Mouse (Mus musculus) cerebellum, adult 9-11 months (tissue): ENCODE data around the gene Cep128.

Source experiments
- DNase-seq: peaks from one replicate; pipeline ENCODE4 v3.0.0; 2022

The Cep128 gene

GRCm38 (mm10) chr12:91171613-91172012, 212.6 kb downstream of the Cep128 start:
- DNase-seq: no peak

DNA sequence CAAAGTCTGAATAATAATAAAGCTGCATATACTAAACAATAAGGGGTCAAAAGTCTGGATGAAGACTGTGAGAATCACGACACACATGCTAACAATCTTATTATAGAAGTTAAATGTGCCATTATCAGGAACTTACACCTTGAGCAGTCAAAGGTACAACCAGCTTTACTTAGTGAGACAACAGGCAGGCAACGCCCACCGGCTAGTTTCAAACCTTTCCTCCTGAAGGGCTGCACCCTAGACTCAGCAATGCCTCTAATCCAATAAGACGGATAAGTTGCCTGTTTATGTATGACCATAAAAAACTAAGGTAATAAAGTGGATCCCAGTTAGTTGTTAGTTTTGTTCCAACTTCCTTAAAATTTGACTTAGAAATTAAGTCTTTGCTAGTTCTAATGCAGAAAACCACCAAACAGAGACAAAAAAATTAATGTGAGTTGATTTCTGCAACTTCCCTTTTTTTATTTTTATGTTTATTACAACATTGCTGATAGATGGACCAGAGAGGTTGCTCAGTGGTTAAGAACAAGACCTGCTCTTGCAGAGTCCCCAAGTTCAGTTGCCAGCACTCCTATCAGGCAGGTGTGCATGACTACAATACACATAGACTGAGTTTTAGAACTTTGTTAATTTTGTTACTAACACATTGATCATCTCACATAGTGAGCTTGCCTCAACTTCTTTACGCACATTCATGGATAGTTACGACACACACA, 223.0 kb downstream of the Cep128 start:
- DNase-seq: no peak

DNA sequence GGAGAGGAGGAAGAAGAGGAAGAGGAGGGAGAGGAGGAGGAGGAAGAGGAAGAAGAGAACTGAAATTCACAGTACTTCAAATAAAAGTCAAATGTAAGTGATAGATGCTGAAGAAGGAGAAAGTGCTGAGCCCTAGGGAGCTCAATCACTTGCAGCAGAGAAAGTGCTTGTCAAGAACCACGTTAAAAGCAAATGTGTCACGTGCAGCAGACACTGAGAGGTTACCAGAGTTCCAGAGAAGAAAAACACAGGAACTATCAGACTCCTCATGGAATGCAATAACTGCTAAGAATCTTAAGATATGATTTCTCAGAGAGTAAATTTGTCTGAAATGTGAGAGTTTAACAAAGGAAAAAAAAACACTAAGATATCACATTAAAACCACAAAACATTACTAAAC, 225.7 kb downstream of the Cep128 start:
- no peak for DNase-seq

- DNase-seq: no peak
Measured at GRCm38 (mm10) chr12:91154052-91154451, 230.2 kb downstream of the Cep128 start.

GRCm38 (mm10) chr12:91149152-91149551, 235.1 kb downstream of the Cep128 start:
- no peak for DNase-seq

DNA sequence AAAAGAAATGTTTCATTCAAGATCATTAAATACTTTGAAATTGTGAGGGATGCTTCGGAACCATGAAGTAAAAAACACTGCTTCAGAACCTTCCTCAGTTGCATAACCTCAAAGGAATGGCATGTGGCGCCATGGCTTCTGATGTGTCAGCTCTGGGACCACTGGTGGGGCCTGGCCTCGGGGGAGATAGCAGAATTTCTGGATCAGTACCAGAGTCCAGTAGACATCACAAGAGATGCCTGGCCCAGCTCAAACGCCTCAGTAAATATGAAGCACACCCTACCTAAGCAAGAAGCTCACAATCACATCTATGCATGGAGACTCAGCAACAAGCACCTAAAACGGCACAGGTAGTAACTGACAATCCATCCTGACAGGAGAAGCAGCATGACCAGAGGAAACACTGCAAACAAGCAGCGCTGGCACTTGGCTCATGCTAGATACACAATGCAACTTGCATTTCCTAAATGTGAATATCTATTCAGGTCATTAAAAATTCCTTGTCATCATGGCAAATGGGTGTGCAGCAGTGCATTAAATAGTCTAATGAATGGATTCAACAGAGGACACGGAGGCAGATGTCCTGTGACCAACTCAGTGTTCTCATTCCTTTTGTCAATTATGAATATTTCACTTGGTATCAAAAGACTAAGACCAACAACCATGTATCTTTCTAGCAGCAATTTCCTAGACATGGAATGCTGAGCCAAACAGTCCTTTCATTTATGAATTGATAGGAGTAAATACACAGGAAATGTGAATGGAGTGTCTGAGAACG, 249.3 kb downstream of the Cep128 start:
- no peak for DNase-seq

DNA sequence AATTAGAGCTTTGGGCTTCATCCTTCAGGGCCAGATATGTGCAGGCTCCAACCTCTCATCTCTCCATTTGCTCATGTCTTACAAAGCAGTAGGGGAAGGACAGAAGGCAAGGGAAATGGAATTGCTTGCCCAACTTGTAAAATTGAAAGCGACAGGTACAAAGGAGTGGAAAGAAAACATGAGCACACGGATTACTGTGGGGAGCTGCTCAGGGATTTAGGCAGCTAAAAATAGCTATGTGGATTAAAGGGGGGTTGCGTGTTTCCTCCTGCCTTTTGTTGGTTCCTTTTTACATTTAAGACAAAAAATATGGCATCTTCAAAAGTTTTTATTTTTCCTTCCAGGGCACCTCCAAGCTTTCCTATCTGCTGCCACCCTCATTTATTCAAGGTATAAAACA, 269.2 kb downstream of the Cep128 start:
- no peak for DNase-seq

- no peak for DNase-seq
Measured at GRCm38 (mm10) chr12:91103316-91103715, 280.9 kb downstream of the Cep128 start.

GRCm38 (mm10) chr12:91097869-91098268, 286.3 kb downstream of the Cep128 start:
- DNase-seq: no peak

DNA sequence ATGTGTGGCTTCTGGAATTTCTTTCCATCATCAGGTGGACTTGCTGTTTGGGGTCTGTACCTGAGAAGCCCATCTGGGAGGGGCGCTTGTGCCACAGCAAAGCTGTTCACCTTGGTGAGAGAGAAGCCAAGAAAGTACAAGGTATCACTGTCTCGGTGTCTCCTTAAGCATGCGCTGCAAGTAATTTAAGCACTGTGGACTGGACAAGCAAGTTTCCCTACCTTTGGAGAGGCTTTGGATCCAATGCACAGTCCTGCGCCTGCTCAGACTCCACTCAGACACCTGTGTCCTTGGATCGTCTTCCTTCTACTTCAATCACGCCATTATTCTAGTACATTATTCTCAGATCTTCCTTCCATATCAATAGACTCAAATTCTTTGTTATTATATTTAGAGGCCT, 288.0 kb downstream of the Cep128 start:
- no peak for DNase-seq

- peak; percentile 56 for DNase-seq
Measured at GRCm38 (mm10) chr12:91088271-91088670, 295.9 kb downstream of the Cep128 start.

DNA sequence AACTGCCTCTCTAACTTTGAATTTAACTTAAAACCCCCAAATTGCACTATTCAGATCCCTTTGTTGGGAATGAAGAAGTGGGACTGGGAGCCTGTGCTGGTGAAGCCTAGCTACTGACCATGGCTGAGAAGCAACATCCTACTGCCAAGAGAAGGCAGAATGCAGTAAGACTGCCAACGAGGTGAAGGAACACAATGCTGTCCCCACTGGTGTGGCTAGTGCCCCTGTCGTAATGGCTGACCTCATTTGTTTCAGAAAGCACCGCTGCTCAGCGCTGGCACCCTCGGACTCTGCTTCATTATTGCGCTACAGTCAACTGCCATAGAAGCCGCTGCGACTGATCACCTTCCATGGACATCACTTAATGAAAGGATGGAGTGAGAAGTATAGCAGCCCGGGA, 298.2 kb downstream of the Cep128 start:
- DNase-seq: no peak

- DNase-seq: no peak
Measured at GRCm38 (mm10) chr12:91075600-91075999, 308.6 kb downstream of the Cep128 start.

DNA sequence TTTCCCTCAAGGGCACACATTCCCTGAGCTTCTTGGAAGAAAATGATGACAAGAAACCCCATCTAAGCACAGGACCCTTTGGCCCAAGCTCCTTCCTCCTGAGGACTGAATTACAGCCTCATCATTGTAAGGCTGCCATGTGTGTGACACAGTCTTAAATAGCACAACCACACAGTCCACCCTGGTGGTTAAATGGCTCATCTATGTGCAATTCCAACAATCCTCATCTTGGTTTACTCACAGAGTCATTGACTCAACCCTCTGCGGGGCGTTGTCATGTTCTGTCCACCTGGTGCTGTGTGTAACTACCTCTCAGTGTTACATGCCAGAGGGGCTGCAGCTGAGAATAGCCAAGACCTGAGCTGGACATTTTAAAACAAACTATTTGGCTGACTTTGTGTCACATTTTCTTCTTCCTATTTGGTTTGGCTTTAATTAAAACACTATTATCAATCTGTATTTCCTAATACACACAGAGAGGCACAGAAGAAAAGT, 313.6 kb downstream of the Cep128 start:
- no peak for DNase-seq

- DNase-seq: no peak
Measured at GRCm38 (mm10) chr12:91067083-91067441, 317.1 kb downstream of the Cep128 start.

DNA sequence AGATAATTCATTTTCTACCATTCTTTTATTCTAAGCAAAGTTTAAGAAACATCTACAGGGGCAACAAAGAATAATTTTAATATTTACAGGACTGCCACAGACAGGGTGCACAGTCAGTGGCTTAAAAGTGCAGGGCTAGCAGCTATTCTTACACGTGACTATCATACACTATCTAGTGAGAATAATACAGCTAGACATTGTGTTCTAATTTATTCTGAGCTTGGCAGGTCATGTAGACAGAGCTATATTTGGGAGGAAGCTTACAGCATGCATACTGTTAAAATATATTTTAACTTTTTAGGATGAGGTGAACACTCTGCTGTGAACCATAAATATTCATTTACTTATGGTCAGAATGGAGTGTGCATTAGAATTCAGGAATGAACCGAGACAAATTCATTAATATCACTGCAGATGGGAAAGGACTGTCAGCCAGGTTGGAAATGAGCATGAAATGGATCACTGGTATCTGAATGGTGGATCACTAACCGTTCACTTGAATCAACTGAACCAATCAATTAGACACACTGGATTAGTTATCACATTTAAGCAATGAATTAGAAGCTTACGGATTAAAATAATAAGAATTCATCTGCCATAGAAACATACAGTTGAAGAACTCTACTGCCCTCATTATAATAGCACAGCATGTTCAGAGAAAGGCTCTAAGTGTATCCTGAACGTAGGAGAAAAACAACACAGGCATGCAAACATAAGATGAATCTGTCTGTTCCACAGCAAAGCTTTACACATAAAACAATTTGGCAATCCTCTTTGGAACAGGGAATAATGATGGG, 317.7 kb downstream of the Cep128 start:
- no peak for DNase-seq

GRCm38 (mm10) chr12:91065423-91065822, 318.8 kb downstream of the Cep128 start:
- no peak for DNase-seq

DNA sequence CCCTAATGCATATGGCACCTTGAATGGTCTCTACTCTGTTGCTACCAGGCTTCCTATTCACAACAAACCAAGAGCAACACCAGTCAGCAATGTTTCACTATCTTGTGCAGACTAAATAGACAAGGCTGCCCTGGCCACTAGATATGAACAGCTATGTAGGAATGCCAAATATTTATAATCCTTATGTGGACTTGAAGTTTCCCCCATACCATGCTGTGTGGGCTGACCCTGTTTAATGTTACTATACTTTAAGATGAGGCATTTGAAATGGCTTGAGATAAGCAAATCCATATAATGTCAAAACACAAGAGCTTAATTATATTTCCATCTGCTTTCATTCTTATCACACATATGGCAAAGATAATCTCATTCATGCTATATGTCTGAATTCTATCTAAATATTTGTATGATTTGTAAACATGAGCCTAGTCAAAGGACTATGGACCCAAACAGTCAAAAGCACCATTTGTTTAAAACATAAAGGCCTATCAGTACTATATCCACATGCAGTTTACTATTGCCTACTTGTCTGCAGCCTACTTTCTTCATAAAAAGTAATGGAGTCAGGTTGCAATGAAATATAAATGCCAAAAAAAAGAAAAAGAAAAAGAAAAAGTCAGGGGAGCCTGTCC, 319.7 kb downstream of the Cep128 start:
- DNase-seq: no peak

DNA sequence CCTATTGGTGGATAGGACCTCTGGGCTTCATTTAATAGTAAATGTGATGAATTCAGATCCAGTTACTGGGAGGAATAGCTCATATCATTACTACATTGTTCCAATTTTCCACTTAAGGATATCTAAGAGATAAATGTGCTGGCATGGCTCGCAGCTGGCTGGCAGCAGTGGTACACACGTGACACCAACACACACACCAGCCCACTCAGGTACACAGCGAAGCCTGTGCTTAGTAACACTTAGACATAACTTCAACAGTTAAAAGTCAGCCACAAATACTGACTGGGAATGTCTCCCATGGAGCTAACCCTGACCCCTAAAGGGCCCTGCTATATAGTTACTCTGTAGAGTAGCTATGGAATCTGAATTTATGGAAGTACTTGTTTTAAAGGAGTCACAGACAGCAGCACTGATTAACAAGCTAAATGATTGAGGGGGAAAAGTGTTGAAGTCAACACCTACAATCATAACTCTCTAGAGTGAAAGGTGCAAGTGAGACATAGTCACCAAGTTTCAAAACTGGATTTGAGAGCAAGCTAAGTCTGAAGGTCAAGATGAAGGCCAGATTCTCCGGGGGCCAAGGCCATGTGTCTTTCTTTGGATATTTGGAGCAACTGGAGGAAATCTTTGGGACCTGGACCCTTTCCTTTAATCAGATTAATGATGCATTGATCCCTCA, 320.7 kb downstream of the Cep128 start:
- no peak for DNase-seq

GRCm38 (mm10) chr12:91062681-91063080, 321.5 kb downstream of the Cep128 start:
- DNase-seq: no peak

- no peak for DNase-seq
Measured at GRCm38 (mm10) chr12:91059704-91060318, 324.4 kb downstream of the Cep128 start.

DNA sequence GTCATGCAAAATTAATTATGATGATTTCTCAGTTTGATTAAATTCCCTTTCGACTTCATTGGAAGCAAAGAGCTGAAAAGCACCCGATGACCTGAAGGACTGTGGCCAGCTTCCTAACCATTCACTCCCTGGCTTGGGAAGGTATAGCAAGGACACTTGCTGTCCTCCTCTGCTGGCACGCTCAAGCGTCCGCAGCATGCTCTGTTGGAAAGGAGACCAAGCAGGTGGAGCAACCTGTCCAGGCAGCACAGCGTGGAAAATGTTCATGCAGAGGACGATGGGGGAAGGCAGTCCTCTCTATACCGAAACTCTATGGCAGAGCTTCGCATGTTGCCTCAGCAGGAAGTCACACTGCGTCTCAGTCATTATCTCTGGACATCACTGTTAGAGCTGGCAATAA, 327.3 kb downstream of the Cep128 start:
- peak; percentile 93 for DNase-seq
